Mouse (Mus musculus) duodenum, adult 2 months (tissue): ENCODE measurements around the gene Slc35f4. TPM values are rescaled to one million over a fixed set of nuclear protein-coding genes. Genes with fewer than 3 reads are reported as not detected.

ENCODE experiments used
- polyA plus RNA-seq: library from polyadenylated mRNA; depleted of rRNA; stranded (reverse); fragments of >200 nt; gene quantifications from 2 replicates; pipeline ENCODE4 v1.2.3, GENCODE M21; 2012; ENCODE audit warnings: low replicate concordance; rRNA removed

The Slc35f4 gene
- not detected in 2 replicates for polyA plus RNA-seq

GRCm38 (mm10) chr14:49525931-49526291 is at the start of gene Slc35f4:
Gene Slc35f4, minus strand, starts transcription at chr14:49526046.

